Mouse (Mus musculus) kidney, embryonic 14.5 days (tissue): ENCODE measurements around the gene Pros1. TPM values are rescaled to one million over a fixed set of nuclear protein-coding genes. Genes with fewer than 3 reads are reported as not detected.
A peak's percentile ranks its signal among the peaks of the same experiment; 100 is the strongest.

ENCODE experiments used
- ATAC-seq: fragments of 200-750 bp; cut with Nextera tagmentation; 2 replicates; pipeline ENCODE4 v1.8.0; 2017; ENCODE audit warnings: moderate number of reproducible peaks, mild to moderate bottlenecking, moderate TSS enrichment, moderate library complexity; ENCODE audit not compliant: low FRiP score, low TSS enrichment
- H3K27ac ChIP-seq: fragments of 300-500 bp; sonication (generic); 2 replicates; pipeline ENCODE4 v1.5.1; 2014; ENCODE audit warnings: low read depth, mild to moderate bottlenecking, low read length, moderate library complexity, mixed read lengths
- H3K27me3 ChIP-seq: fragments of 300-500 bp; sonication (generic); 2 replicates; pipeline ENCODE4 v1.6.1; 2014; ENCODE audit warnings: mild to moderate bottlenecking, low read length; ENCODE audit not compliant: control insufficient read depth, insufficient read depth
- H3K36me3 ChIP-seq: fragments of 300-500 bp; sonication (generic); 2 replicates; pipeline ENCODE4 v1.6.1; 2014; ENCODE audit warnings: low read length, mixed read lengths; ENCODE audit not compliant: control insufficient read depth, insufficient read depth
- H3K4me1 ChIP-seq: fragments of 300-500 bp; sonication (generic); 2 replicates; pipeline ENCODE4 v1.6.1; 2014; ENCODE audit warnings: low read length, mixed read lengths; ENCODE audit not compliant: control insufficient read depth, insufficient read depth
- H3K4me2 ChIP-seq: fragments of 300-500 bp; sonication (generic); replicated peaks from 2 replicates; pipeline ENCODE4 v1.6.1; 2014; ENCODE audit warnings: low read depth, mild to moderate bottlenecking, low read length
- H3K4me3 ChIP-seq: fragments of 300-500 bp; sonication (generic); 2 replicates; pipeline ENCODE4 v1.5.1; 2014; ENCODE audit warnings: mild to moderate bottlenecking, low read length
- H3K9ac ChIP-seq: fragments of 300-500 bp; sonication (generic); 2 replicates; pipeline ENCODE4 v1.6.1; 2014; ENCODE audit warnings: low read depth, mild to moderate bottlenecking, low read length, moderate library complexity
- H3K9me3 ChIP-seq: fragments of 300-500 bp; sonication (generic); 2 replicates; pipeline ENCODE4 v1.6.1; 2016; ENCODE audit warnings: low read length; ENCODE audit not compliant: control insufficient read depth
- WGBS: fragments of 180-500 bp; shearing (Covaris S2); extraction: QIAGEN DNeasy Blood & Tissue Kit; methylation state at CpG from one replicate; pipeline ENCODE4 v1.1.7; 2014; 5-methylcytosine and 5-hydroxymethylcytosine counted together
- polyA plus RNA-seq: library from polyadenylated mRNA; unstranded; fragments of >200 nt; fragmentation: Nextera tagmentation; extraction: Ambion mirVana; gene quantifications from 2 replicates; pipeline ENCODE4 v1.2.1, GENCODE M21; 2014

The Pros1 gene
- polyA plus RNA-seq, 1 experiment from 2014 or later = 28.9 TPM

DNA sequence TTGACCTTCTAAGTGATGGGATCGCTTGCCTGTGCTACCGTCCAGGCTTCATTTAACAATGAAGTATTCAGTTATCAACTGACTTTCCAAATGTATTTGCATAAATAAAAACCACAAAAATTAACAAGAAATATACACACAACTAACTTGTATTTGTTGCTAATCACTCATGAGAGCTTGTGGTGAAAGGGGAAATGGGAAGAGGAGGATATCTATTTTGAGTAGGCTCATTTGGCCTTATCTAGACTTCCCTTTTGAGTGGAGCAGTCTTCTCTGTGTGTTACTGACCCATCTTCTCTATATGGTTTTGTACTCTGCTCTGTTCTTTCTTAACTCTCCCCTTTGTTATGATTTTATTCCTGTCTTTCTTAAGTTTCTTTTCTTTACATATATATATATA, 2.2 kb downstream of the Pros1 start:
- 95% methylated on average over 2 of the region's 2 CpGs for WGBS
- no peak overlapping the region for H3K27ac ChIP-seq
- no peak for ATAC-seq
- no peak overlapping the region for H3K4me2 ChIP-seq
- H3K4me1 ChIP-seq = no peaks in the 10 kb centered on the region
- no peaks in the 10 kb centered on the region for H3K27me3 ChIP-seq
- no peak overlapping the region for H3K9ac ChIP-seq
- H3K36me3 ChIP-seq = no peaks in the 10 kb centered on the region
- no peaks in the 10 kb centered on the region for H3K9me3 ChIP-seq
- no peak overlapping the region for H3K4me3 ChIP-seq

DNA sequence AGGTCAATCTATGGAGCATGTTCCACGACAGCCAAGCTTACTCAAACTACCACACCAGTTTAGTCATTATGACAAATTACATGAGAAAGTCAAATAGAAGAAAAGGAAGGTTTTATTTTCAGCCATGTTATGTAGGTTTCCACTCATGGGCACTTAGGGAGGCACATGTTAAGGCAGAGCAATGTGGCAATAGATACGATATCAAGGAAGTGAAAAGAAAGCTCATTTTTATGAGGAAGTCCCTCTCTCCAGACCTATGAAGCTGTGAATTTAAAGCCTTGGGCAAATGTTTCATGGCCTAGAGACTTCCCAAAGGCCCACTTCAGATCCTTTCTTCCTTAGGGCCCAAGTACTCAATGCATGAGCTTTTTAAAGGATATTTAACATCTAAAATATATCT, 3.4 kb downstream of the Pros1 start:
- Histone ChIP-seq H3K4me3 (no peak overlapping the region), H3K36me3 (no peaks in the 10 kb centered on the region), H3K27ac (no peak overlapping the region), H3K27me3 (no peaks in the 10 kb centered on the region), H3K4me2 (no peak overlapping the region), H3K9ac (no peak overlapping the region), H3K9me3 (no peaks in the 10 kb centered on the region), H3K4me1 (no peaks in the 10 kb centered on the region)
- WGBS = 93% methylated on average over 2 of the region's 2 CpGs
- no peak for ATAC-seq

DNA sequence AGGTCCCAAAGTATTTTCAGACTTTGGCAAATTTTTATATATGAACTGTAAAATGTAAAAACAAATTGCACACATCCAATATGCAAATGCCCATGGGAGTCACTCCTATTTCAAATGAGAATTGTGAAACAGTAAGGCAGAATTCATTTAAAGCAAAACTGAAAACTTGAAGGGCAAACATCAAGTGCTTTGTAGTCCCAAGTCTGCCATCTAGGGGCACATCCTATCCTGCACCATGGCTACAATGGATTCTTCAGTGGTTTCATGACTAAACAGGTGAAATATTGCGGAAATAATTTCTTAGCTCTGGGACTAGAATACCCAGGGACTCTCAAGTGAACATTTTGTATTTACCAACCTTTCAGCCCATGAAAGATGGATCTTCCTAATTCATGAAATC, 3.9 kb downstream of the Pros1 start:
- WGBS = 93% methylated on average over 1 of the region's 1 CpGs
- Histone ChIP-seq H3K4me3 (no peak overlapping the region), H3K4me2 (no peak overlapping the region), H3K27me3 (no peaks in the 10 kb centered on the region), H3K36me3 (no peaks in the 10 kb centered on the region), H3K4me1 (no peaks in the 10 kb centered on the region), H3K9ac (no peak overlapping the region), H3K9me3 (no peaks in the 10 kb centered on the region), H3K27ac (no peak overlapping the region)
- no peak for ATAC-seq

DNA sequence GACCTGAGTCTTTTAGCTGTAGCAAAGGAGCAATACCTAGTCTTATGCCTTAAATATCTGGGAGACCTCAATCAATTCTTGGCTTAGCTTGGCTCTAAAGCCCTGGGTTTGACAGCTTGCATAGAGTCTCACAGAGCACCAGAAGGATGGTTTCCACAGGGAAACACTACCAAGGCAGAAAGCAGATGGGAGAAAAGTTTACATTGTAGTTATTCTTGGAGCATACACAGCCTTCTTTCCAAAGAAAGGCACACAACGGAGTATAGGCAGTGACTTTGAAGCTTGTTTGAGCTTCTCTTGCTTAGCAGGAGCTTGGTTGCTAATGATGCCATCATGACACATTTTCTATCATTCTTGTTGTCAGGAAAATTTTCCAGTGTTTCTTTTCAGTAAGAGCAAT, 6.0 kb downstream of the Pros1 start:
- Histone ChIP-seq H3K9me3 (no peaks in the 10 kb centered on the region), H3K4me3 (no peak overlapping the region), H3K36me3 (no peaks in the 10 kb centered on the region), H3K4me2 (no peak overlapping the region), H3K27ac (no peak overlapping the region), H3K4me1 (no peaks in the 10 kb centered on the region), H3K9ac (no peak overlapping the region), H3K27me3 (no peaks in the 10 kb centered on the region)
- 95% methylated on average over 1 of the region's 1 CpGs for WGBS
- ATAC-seq = no peak

DNA sequence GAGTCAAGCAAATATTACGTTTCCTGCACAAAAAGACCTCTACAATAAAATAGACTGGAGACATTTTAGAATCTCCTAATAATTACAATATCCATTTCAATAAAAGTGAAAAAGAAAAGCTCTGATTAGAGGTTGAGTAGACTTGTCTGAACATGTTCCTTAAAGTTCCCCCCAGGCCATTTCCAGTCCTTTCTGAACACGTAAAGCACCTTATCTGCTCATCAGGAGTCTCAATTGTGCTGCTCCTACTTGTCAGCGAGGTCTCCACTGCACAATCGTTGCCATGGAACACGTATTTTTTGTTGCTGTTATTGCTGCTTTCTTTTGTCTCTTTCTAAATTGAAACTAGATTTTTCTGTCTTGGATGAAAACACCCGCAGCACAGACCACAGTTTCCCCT, 7.3 kb downstream of the Pros1 start:
- 77% methylated on average over 6 of the region's 6 CpGs for WGBS
- Histone ChIP-seq H3K27me3 (no peaks in the 10 kb centered on the region), H3K36me3 (no peaks in the 10 kb centered on the region), H3K27ac (no peak overlapping the region), H3K4me2 (no peak overlapping the region), H3K4me3 (no peak overlapping the region), H3K9me3 (no peaks in the 10 kb centered on the region), H3K4me1 (no peaks in the 10 kb centered on the region), H3K9ac (no peak overlapping the region)
- no peak for ATAC-seq

DNA sequence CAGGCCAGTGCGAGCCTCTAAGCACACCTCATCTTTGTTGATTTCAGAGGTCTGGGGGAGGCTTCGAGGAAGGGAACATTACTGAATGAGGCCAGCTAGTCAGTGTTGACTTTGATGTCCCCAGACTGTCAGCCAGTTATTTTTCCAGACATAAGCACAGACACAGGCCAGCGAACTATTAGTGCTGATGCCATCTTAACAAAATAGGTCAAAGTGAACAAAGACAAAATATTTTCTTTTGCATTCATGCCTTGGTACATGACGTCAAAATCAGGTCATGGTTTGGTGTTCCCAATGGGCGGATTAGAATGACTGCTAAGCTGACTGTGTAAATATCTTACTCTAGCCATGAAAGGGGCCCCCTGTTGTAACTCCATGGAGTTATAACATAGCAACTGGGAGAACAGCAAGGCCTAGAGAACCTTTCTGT, 18.6 kb downstream of the Pros1 start:
- Histone ChIP-seq H3K4me1 (no peaks in the 10 kb centered on the region; the same call in 1 of the 2 replicates), H3K36me3 (no peaks in the 10 kb centered on the region), H3K4me2 (no peak overlapping the region), H3K9ac (no peak overlapping the region), H3K27ac (no peak overlapping the region; the same call in 1 of the 2 replicates), H3K9me3 (no peaks in the 10 kb centered on the region), H3K4me3 (no peak overlapping the region), H3K27me3 (no peaks in the 10 kb centered on the region)
- peak; percentile 79 for ATAC-seq
- 19% methylated on average over 5 of the region's 5 CpGs for WGBS

DNA sequence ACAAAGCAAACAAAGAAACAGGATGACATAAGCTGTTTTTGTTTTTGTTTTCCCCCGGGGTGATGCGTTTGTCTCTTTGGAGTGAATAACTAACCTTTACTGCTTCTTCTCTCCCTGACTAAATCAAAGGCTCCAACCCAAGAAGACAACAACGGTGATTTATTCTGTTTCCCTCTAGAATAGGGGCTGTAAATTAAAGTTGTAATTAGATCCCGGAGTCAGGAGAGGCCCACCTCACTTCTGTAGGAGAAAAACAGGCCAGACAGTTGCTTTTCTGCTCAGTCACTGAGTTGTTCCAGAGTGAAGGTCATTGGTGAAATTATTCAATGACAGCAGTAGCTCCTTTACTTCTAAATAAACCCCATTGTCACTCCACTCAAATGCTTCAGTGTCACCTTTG, 19.1 kb downstream of the Pros1 start:
- Histone ChIP-seq H3K4me2 (no peak overlapping the region), H3K4me3 (no peak overlapping the region), H3K9me3 (no peaks in the 10 kb centered on the region), H3K27ac (no peak overlapping the region; the same call in 1 of the 2 replicates), H3K27me3 (no peaks in the 10 kb centered on the region), H3K36me3 (no peaks in the 10 kb centered on the region), H3K9ac (no peak overlapping the region), H3K4me1 (no peaks in the 10 kb centered on the region; the same call in 1 of the 2 replicates)
- WGBS = 5% methylated on average over 4 of the region's 4 CpGs
- ATAC-seq = peak; percentile 84; the same call in 1 of the 2 replicates

DNA sequence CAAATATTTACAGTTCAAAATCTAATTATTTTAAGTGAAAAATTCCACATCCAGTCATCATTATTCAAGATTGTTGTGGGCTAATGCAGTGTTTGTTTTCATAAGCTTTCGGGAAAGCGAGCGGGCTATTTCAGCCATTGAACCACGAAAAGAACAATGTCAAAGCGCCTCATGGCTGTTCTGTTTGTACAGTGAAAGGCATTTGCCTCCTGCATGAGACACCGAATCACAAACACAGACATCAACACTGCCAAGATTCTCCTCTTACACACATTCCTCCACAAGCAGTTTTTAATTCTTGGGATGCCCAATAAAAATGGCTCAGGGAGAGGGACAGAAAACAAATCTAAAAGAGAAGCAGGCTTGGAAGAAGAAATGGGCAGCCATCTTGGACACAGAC, 20.0 kb downstream of the Pros1 start:
- 48% methylated on average over 6 of the region's 6 CpGs for WGBS

DNA sequence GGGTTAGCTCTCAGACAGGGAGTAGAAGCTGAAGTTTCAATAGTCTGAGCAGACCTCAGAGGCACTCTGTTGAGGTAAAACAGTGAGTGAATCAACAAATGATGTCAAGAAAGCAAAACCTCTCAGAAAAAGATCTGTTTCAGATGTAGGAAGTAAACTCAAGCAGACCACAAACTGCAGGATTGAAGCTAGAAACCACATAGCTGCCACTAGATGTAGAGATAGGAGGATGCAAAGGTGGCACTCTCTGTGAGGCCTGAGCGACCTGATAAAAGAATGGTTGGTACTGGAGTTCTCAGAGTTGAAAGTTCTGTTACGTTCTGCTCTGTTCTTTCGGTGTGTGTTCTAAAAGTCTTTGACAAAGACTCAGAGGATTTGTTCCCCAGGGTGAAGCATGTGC, 41.7 kb downstream of the Pros1 start:
- no peak overlapping the region for H3K27ac ChIP-seq
- no peaks in the 10 kb centered on the region for H3K9me3 ChIP-seq
- no peak for ATAC-seq
- no peaks in the 10 kb centered on the region for H3K4me1 ChIP-seq
- H3K4me2 ChIP-seq = no peak overlapping the region
- H3K9ac ChIP-seq = no peak overlapping the region
- no peak overlapping the region for H3K4me3 ChIP-seq
- no peaks in the 10 kb centered on the region for H3K27me3 ChIP-seq
- H3K36me3 ChIP-seq = no peaks in the 10 kb centered on the region
- WGBS = 89% methylated on average over 3 of the region's 3 CpGs

More for the DNA sequence above, 20.0 kb downstream of the Pros1 start:
- H3K4me1 ChIP-seq = no peaks in the 10 kb centered on the region; the same call in 1 of the 2 replicates
- H3K9ac ChIP-seq = no peak overlapping the region
- no peaks in the 10 kb centered on the region for H3K9me3 ChIP-seq
- no peaks in the 10 kb centered on the region for H3K27me3 ChIP-seq
- H3K4me3 ChIP-seq = no peak overlapping the region
- H3K36me3 ChIP-seq = no peaks in the 10 kb centered on the region
- ATAC-seq = no peak
- no peak overlapping the region for H3K27ac ChIP-seq
- no peak overlapping the region for H3K4me2 ChIP-seq
